Mouse (Mus musculus) thymus, adult 18-20 months (tissue): Measurements from ENCODE around the gene Dapk1.

Experiments used
- DNase-seq, 2 experiments: peaks; one replicate each; pipeline ENCODE4 v3.0.0; 2022; ENCODE audit warnings: mixed read lengths in 2 of 2

Dapk1 gene

DNA sequence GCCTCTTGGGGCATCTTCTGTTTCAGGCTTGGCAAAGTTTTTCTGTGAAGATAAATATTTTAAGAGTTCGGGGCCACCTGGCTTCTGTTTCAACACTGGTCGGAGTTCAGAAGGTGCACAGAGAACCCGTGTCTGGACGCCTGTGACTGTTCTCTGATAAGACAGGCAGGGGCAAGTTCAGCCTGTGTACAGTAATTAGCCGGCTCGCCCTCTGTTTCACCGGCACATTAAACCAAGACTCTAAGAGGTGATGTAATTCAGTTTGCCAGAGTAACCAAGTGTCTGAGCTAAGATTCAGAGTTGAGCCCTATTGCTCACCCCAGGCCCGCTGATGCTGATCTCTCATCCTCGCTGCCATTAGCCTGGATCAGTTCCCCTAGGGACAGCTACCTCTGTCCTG lies 16.5 kb downstream of the Dapk1 start:
- no peak for DNase-seq

DNA sequence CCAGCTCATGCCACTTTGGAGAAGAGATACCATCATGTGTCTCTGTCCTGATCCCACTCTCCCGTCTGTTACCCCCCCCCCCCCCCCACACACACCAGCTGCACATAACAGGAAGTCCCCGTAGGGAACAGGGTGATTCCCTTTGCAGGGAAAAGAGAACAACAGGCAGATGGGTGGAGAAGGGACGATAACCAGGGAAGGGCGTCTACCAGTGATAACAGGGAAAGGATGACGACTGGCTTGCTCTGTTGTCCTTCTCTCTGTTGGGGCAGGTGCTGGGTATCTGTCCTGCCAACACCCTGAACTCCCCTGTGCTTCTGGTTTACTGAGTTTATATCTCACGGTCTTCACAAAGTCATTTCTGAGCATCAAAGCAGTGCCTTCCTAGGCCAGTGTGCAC lies 18.0 kb downstream of the Dapk1 start:
- no peak for DNase-seq

DNA sequence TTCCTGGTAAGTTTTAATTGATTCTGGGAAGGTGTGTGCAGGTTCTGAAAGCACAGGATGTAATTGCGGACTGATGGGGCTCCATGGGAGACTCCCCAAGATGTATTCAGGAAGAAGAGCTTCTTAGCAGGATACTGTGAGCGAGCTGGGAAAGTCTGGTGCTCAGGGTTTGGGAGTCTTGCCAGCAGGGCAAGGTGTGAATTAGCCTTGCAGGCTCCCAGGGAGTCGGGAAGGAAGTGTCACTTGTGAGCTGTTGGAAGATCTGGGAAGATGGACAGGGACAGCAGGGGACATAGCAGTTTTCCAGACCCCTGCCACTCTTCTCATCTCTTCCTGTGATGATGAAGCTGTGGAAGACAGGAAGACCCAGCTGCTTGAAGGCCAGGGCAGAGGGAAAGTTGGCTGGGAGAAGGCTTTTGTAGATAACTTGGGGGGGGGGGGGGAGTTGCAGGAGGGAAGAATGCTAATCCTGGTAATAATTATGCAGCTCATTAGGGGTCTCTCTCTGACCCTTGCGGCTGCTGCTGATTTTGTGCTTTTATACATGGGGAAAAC lies 19.7 kb downstream of the Dapk1 start:
- no peak for DNase-seq

DNA sequence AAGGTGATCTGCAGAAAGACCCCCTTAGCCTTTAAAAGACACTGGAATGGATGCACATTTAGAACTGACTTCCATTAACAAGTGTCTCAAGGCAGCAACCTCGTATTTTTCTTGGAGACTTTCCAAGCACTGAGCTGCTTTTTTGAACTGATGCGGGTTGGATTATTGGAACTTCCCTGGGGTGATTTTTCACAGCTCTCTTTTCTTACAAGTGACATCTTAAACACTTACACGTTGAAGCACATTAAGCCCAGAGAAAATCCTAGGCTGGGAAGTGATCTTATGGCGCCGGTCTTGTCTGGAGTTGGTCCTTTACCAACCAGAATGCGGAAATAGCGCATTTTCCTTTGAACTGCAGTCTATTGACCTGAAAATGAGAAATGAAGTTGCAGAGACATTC lies 23.8 kb downstream of the Dapk1 start:
- no peak for DNase-seq

DNA sequence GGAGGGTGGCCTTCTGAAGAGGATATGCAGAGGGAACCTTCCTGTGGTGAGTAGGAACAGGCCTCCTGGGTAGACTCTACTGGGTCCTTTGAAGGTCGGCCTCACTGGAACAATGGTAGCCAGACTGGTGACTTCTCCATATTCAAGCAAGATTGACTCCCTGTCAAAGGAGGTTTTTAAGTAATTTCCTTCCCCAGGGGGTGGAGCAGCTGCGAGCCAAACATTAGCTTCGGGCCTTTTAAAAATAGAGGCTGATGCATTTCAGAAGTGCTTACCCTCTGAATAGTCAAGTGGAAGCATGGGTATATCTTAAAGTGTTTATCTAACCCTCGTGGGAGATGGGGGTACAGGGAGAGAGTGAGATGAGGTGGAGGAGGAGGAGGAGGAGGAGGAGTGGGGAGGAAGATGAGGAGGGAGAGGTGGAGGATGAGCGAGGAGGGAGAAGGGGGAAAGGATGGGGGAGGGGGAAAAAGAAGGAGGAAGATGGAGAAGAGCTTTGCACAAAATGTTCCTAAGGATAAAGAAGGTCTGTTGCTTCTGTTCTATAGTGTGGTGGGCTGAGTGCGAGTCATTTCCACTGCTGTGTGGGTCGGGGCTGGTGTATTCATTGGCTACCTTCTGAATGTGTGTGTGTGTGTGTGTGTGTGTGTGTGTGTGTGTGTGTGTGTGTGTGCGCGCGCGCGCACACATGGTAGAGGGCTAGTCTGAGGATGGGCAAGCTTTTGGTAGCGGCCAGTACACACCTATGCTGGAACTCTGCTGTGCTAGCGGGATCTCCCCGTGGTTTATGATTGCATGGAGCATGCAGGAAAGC lies 26.3 kb downstream of the Dapk1 start:
- DNase-seq, result no peak

DNA sequence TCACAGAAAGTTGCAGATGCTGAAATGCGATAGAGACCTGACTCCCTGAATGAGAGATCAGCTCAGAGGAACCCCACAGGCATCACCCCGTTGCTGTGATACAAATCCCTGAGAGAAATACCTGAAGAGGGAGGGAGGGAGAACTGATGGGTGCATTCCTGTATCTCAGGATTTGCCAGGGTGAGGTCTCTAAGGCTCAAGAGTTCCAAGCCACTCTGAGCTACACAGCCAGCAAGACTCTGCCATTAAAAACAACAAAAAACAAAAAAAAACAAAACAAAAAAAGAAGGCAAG lies 26.9 kb downstream of the Dapk1 start:
- no peak for DNase-seq

DNA sequence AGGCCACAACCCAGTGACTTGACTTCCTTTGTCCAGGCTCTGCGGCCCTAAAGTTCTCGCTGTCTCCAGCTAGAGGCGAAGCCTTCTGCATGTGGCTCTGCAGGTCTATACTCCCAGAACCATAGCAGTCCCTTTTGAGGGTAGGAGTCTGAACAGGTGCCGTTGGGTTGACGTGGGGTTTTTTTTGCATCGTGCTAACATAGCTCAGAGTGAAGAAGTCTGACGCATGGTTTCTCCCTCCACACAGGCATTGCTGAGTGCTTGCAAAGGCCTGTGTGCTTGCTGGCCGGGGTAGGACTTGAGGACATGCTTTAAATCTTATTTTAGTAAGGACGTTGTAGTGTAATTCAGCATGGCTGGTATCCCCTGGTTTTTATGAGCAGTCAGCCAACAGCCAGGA lies 27.7 kb downstream of the Dapk1 start:
- DNase-seq, result no peak

DNA sequence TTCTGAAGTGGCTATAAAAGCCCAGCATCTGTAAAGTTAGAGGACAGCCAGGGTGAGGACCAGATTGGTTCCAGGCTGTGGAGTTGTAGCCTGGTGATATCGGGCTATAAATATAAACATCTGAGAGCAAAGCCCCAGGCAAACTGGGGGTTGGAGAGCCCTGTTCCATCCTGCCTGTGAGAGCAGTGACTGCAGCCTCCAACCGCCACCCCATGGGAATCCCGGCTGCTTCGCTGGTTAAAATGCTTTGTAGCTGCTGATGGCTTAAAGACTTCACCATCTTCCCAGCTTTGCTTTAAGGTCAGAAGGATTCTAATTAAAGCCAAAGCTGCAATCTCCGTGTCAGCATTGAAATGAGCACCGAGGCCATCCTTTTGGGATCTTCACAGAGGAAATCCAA lies 32.2 kb downstream of the Dapk1 start:
- DNase-seq, result no peak

DNA sequence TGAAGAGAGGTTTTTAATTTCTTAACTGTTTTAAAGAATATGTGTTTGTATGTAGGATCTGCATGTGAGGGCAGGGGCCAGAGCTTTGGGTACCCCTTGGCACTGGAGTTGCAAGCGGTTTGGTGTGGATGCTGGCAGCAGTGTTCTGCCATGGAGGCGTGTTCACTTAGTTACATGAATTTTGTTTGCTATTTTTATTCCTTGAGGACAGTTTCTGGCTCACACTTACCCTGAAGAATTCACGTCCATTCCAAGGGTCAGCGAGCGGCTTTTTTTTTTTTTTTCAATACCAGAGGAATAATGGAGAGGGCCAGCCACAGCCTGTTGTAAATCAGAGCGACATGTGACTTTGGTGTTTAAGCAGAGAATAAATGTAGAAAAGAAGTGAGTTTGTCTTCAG lies 33.9 kb downstream of the Dapk1 start:
- no peak for DNase-seq

DNA sequence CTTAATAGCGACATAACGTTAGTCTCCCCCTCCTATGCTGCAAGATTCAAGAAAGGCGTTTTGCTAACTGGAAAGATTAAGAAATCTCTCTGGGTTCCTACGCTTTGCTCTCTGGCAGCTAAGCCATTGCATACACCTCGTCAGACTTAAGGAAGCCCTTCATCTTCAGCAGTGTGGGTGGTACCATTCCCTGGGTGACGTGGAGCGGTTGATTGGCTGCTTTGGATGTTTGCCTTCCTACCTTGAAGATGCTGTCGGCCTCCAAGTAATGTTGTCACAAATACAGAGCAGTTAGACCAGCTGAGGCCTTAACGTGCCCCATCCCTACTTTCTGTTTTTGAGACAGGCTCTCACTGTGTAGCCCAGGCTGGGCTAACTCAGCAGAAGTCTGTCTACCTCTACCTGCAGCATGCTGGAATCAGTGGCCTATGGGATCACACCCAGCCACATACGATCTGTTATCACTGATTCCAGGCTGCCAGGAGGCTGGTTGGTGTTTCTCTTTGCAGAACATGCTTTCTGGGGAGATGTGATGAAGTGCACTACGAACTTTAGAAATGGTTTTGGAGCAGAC lies 37.8 kb downstream of the Dapk1 start:
- no peak for DNase-seq

DNA sequence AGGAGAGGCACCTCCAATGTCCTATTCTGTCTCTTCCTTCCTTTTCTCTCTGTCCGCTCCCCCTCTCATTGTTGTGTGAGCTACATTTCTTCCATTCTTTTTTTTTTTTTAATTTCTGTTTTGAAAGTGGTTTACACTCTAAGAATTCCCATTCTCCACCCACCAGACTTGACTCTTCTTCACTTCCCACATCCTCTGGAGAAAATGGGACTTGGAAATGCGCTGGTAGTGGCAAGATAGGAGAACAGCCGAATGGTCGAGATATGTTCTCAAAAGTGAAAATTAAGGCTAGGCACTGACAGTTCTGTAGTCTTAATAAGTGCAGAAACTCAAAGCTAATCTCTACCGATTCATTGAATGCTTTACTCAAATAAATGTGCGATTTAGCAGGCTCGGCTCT lies 38.7 kb downstream of the Dapk1 start:
- no peak for DNase-seq

DNA sequence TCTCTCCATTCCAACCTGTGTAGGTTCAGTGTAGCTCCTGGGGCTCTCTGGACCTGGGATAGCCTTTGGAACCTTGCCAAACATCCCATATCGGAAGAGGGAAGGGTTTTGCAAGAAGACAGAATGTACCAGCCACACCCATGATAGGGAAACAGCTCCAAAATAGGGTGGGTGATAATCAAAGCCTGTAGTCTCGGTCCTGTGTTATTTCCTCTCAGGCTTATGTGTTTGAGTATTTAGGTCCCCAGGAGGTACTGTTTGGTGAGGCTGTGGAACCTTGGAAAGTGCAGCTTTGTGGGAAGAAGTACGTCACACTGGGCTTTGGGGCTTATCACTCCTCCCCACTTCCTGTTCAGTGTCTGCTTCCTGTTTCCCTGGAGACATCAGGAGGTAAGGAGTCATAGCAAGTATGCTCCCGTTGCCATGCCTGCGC lies 42.7 kb downstream of the Dapk1 start:
- DNase-seq, result no peak

DNA sequence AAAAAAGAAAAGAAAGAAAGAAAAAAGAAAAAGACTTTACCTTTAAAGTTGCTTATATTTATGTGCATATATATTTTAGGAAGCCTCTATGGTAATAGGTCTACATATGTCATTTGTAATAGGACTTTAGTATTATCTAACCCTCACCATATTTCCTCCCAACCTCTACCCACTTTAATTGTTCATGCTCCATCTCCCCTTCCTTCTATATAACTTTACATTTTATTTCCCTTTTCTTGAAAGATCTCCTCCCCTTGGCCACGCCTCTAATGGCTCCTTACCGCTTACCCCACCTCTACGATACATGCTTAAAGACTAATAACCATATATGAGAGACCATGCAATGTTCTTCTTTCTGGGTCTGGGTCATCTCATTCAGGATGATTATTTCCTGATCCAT lies 45.0 kb downstream of the Dapk1 start:
- DNase-seq, result no peak

DNA sequence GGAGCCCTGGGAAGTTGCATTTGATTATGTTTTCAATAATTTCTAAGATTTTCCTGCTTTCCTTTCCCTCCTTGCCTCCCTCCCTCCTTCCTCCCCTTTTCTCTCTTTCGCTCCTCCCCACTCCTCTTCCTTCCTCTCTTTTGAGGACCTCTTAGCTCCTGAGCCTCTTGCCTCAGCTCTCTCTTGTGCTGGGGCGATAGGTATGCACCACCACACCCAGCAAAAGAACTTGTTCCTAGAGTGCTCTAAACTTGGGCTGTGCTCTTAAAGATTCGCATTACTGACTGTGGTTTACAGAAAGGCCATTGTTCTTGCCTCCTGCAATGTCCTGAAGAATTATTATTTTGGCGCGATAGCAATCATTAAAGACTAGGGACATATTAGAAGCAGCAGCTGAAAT lies 46.6 kb downstream of the Dapk1 start:
- DNase-seq, result no peak

DNA sequence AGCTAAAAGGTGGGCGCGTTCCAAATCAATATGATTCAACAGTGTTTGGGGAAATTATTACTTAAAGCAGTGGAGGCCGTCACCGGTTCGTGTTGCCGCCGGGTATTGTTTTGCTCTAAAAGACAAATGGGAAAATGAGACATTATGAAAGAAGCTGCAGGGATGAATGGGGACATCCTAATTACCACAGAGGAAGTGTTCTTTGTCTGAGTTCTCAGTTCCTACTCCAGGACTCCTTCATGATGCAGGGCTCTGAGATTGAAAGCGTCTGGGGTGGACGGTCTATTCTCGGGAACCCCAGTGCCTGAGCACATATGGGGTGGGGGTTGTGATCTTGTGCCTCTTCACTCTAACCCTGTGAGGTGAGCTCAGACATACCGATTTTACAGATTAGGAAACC lies 48.3 kb downstream of the Dapk1 start:
- DNase-seq, result no peak

DNA sequence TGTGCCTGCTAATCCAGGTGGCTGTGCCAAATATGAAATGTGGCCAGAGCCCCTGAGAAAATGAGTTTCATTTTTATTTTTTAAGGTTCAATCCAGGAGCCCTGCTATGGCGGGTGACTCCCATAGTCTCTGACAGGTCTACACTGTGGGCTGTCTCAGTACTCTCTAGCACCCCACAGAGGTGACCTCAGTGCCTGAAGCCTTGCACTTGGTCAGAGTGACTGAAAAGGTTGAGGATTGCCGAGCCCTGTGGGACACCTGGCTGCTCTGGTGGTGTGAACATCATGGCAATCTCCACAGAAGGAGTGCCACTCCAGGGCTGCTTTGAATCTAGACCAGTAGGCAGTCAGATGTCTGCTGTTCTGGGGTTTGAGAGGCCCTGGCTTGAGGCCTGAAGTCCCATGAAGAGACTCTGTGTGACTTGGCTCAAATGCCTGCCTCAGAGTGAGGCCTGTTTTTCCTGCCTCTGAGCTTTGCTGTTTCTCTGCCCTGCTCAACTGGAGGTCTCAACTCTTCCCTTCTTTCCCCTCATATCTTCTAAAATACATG lies 52.3 kb downstream of the Dapk1 start:
- no peak for DNase-seq

DNA sequence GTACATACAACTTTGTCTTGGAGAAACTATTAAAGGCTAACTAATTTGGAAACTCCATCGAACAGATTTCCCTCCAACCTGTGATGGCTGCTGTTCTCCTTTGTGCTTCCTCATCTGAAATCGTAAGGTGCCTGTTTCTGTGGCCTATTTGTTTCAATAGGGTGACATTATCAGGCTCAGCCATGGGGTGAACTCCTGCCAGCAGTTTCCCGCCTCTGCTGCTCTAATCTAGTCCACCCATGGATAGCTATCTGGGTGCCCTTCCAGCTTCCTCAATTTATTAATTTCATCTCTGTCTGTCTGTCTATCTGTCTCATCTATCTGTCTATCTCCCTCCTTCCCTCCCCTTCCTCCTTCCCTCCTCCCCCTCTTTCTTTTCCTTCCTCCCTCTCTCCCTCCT lies 53.5 kb downstream of the Dapk1 start:
- no peak for DNase-seq

DNA sequence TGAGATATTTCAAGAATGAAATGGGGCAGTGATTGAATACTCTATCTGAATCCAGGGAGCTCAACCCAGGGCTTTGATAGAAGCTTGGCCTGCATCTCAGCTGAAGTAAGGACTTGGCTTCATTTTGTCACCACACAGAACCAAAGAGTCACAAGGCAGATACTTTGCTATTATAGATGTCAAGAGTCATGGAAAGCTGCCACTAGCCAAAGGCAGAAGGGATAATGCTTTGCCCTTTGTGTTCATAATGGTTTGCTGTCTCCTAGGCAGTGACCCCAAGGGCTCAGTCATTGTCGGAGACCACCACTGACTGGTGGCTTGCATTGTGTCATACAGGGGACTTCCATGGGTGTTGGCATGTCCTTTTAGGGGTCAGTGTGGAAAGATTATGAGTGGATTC lies 57.9 kb downstream of the Dapk1 start:
- no peak for DNase-seq

DNA sequence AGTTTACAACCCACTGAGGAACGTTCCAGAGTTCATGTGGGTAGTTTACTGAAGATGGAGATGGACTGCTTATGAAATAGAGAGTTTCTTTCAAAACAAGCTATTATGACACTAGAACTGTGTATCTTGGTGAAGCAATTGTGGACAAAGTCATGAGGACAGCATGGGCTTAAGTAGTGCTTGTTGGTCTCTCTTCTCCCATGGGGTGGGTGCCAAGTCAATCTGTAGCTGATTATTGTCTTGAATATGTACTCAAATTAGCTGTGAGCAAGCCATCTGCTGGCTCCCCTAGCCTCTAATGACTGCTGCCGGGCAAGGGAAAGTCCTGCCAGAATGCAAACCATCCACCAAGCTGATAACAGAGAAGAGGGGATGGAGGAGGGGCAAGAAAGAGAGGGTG lies 58.3 kb downstream of the Dapk1 start:
- no peak for DNase-seq

DNA sequence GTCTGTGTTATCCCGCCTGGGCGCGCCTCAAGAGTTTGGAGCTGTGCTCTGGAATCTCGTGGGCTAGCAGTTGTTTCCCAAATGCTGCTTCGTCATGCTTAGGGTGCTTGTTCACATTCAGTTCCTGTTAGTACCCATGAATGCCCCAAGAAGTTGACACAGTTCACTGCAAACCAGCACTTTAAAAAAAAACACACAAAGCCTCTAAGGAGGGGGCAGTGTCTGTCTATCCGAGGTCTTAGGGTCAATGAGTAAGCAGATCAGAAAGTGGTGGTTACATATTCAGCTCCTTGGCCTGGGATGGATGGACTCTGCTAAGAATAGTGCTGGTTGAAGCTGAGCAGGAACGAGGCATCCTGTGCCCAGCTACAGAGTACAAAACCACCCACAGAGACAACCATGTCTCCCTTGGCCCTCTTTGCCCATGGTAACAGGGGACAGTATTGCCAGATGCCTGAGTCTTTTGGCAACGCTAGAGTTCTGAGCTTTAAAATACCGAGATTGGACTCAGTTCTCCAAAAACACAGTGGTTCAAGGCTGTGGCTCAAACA lies 59.0 kb downstream of the Dapk1 start:
- DNase-seq, result no peak

DNA sequence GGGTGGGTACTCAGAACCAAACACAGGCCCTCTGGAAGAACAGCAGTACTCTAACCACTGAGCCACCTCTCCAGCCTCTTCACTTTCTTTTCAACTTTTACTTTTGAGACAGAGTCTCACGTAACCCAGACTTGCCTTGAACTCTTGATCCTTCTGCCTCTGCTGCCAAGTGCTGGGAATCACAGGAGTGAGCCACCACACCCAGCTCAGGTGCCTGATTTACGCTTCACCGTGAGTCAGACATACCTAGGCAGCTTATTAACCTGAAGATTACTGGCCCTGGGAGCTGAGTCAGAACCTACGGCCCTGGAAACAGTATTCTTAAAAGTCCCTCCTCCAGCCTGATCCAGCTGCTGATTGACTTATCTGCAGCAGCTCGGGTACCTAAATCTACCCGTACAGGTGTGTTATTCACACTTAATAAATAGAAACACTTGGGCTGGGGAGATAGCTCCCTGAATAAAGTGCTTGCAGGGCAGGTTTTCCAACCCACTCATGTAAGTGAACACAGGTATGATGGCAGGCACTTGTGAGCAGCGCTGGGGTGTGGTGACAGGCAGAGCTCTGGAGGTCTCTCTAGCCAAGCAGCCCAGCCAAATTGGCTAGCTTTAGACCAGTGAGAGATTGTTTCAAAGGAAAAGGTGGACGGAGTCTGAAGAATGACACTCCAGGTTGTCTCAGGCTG lies 60.9 kb downstream of the Dapk1 start:
- no peak for DNase-seq

DNA sequence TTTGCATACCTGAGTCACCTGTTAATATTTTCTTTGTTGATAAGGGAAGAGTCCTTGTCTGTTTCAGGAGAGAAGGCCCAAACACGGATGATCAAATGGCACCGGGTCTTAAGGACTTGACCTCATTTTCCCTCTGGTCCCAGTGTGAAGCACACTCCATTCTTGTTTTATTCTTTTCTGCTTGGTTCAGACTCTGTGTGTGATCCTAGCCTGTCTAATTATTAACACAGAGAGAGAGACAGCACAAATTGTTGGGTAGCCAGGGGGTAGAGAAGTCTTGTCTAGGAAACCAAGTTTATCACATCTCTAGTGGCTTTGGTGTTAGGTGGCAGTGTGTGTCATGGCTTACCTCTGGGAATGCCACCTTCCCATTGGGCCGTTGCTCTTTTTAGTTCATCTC lies 62.3 kb downstream of the Dapk1 start:
- no peak for DNase-seq

DNA sequence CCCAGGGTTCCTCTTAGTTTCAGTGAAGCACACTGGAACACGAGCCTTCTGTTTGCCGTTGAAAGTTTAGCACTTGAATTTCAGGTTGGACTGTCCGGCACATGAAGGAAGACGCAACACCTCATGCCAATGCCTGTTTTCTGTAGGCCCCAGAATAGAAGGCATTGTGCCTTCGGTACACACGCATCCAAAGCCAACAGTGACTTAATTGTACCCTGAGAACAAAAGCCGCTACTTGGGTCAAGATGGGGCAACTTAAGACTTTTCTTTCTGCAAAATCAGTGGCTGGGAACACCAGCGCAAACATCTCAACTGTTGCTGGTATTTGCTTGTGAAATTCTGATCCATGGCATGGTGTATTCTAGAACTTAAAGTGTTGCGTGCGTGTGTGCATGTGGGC lies 63.1 kb downstream of the Dapk1 start:
- no peak for DNase-seq

DNA sequence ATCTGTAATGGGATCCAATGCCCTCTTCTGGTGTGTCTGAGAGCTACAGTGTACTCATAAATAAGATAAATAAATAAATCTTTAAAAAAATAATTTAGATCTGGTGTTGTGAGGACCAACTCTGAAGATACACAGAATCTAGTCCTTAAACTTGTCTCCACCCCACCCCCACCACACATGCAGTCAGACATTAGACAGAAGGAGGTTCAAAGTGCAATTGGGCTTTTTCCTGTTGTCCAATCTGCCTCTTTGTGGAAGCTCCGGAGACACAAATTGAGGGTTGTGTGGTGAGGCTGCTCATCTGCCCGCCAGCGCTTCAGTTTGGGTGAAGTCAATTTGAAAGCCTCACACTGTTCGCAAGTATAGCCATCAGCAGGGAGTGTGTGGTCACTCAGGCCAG lies 63.7 kb downstream of the Dapk1 start:
- DNase-seq, result no peak
